Mouse (Mus musculus): Measurements from ENCODE around the gene Irx1. TPM values are rescaled to one million over a fixed set of nuclear protein-coding genes. Genes with fewer than 3 reads are reported as not detected.

Gene Irx1
- polyA plus RNA-seq (2012; rRNA removed) = 1.9 TPM in 1 of 2 replicates, not detected in the other

- Histone ChIP-seq H3K4me1 (ENCODE audit: control insufficient read depth, insufficient read depth, low read length) (peaks cover 5% of the 10 kb centered on the region), H3K4me3 (ENCODE audit: control insufficient read depth, low read depth, low read length) (no peak within 1 kb of the TSS), H3K36me3 (ENCODE audit: control insufficient read depth, insufficient read depth, low read length) (no peaks in the 10 kb centered on the region), H3K27me3 (ENCODE audit: control insufficient read depth, insufficient read depth, low read length) (peaks cover 4% of the 10 kb centered on the region), H3K27ac (ENCODE audit: control insufficient read depth, insufficient read depth, low read depth, low read length) (no peak within 1 kb of the TSS)
- TF ChIP-seq POLR2A (IDR thresholded peaks at IDR 0.05; ENCODE audit: control insufficient read depth, low read depth, low read length) = no peak
- TF ChIP-seq CTCF (IDR thresholded peaks at IDR 0.05; ENCODE audit: control insufficient read depth, insufficient read depth, insufficient replicate concordance, low read depth, low read length) = no peak
These were observed at the start of gene Irx1 for GRCm38 (mm10) chr13:71963356-71964351. Gene Irx1, minus strand, starts transcription at chr13:71963723.

GRCm38 (mm10) chr13:71979932-71980655 is 16.6 kb upstream of the Irx1 start:
- Histone ChIP-seq H3K27ac (ENCODE audit: control insufficient read depth, insufficient read depth, low read depth, low read length) (no peak overlapping the region), H3K36me3 (ENCODE audit: control insufficient read depth, insufficient read depth, low read length) (no peaks in the 10 kb centered on the region), H3K4me1 (ENCODE audit: control insufficient read depth, insufficient read depth, low read length) (no peaks in the 10 kb centered on the region), H3K27me3 (ENCODE audit: control insufficient read depth, insufficient read depth, low read length) (no peaks in the 10 kb centered on the region), H3K4me3 (ENCODE audit: control insufficient read depth, low read depth, low read length) (no peak overlapping the region)
- TF ChIP-seq CTCF (IDR thresholded peaks at IDR 0.05; ENCODE audit: control insufficient read depth, insufficient read depth, insufficient replicate concordance, low read depth, low read length) = no peak
- TF ChIP-seq POLR2A (IDR thresholded peaks at IDR 0.05; ENCODE audit: control insufficient read depth, low read depth, low read length) = no peak

GRCm38 (mm10) chr13:71975753-71976152 is 12.2 kb upstream of the Irx1 start:
- TF ChIP-seq CTCF (IDR thresholded peaks at IDR 0.05; ENCODE audit: control insufficient read depth, insufficient read depth, insufficient replicate concordance, low read depth, low read length) (no peak), POLR2A (IDR thresholded peaks at IDR 0.05; ENCODE audit: control insufficient read depth, low read depth, low read length) (no peak)
- Histone ChIP-seq H3K4me1 (ENCODE audit: control insufficient read depth, insufficient read depth, low read length) (no peaks in the 10 kb centered on the region), H3K4me3 (ENCODE audit: control insufficient read depth, low read depth, low read length) (no peak overlapping the region), H3K36me3 (ENCODE audit: control insufficient read depth, insufficient read depth, low read length) (no peaks in the 10 kb centered on the region), H3K27ac (ENCODE audit: control insufficient read depth, insufficient read depth, low read depth, low read length) (no peak overlapping the region), H3K27me3 (ENCODE audit: control insufficient read depth, insufficient read depth, low read length) (no peaks in the 10 kb centered on the region)

- Histone ChIP-seq H3K4me3 (ENCODE audit: control insufficient read depth, low read depth, low read length) (no peak overlapping the region), H3K27ac (ENCODE audit: control insufficient read depth, insufficient read depth, low read depth, low read length) (no peak overlapping the region), H3K27me3 (ENCODE audit: control insufficient read depth, insufficient read depth, low read length) (no peaks in the 10 kb centered on the region; the same call in none of the 2 replicates), H3K4me1 (ENCODE audit: control insufficient read depth, insufficient read depth, low read length) (no peaks in the 10 kb centered on the region), H3K36me3 (ENCODE audit: control insufficient read depth, insufficient read depth, low read length) (no peaks in the 10 kb centered on the region)
- TF ChIP-seq POLR2A (IDR thresholded peaks at IDR 0.05; ENCODE audit: control insufficient read depth, low read depth, low read length) (no peak), CTCF (IDR thresholded peaks at IDR 0.05; ENCODE audit: control insufficient read depth, insufficient read depth, insufficient replicate concordance, low read depth, low read length) (no peak)
These were observed 4.8 kb upstream of the Irx1 start for GRCm38 (mm10) chr13:71968286-71968685.

GRCm38 (mm10) chr13:71967341-71968250 is 4.1 kb upstream of the Irx1 start:
- TF ChIP-seq POLR2A (IDR thresholded peaks at IDR 0.05; ENCODE audit: control insufficient read depth, low read depth, low read length) (no peak), CTCF (IDR thresholded peaks at IDR 0.05; ENCODE audit: control insufficient read depth, insufficient read depth, insufficient replicate concordance, low read depth, low read length) (no peak)
- H3K4me1 ChIP-seq (ENCODE audit: control insufficient read depth, insufficient read depth, low read length) = peaks cover 3% of the 10 kb centered on the region; the same call in 1 of the 2 replicates
- H3K36me3 ChIP-seq (ENCODE audit: control insufficient read depth, insufficient read depth, low read length) = no peaks in the 10 kb centered on the region
- no peaks in the 10 kb centered on the region; the same call in none of the 2 replicates for H3K27me3 ChIP-seq (ENCODE audit: control insufficient read depth, insufficient read depth, low read length)
- no peak overlapping the region for H3K4me3 ChIP-seq (ENCODE audit: control insufficient read depth, low read depth, low read length)
- no peak overlapping the region for H3K27ac ChIP-seq (ENCODE audit: control insufficient read depth, insufficient read depth, low read depth, low read length)

GRCm38 (mm10) chr13:71966631-71967030 is 3.1 kb upstream of the Irx1 start:
- Histone ChIP-seq H3K4me3 (ENCODE audit: control insufficient read depth, low read depth, low read length) (no peak overlapping the region), H3K36me3 (ENCODE audit: control insufficient read depth, insufficient read depth, low read length) (no peaks in the 10 kb centered on the region), H3K4me1 (ENCODE audit: control insufficient read depth, insufficient read depth, low read length) (peaks cover 3% of the 10 kb centered on the region; the same call in 1 of the 2 replicates), H3K27ac (ENCODE audit: control insufficient read depth, insufficient read depth, low read depth, low read length) (no peak overlapping the region), H3K27me3 (ENCODE audit: control insufficient read depth, insufficient read depth, low read length) (peaks cover 4% of the 10 kb centered on the region)
- no peak for TF ChIP-seq CTCF (IDR thresholded peaks at IDR 0.05; ENCODE audit: control insufficient read depth, insufficient read depth, insufficient replicate concordance, low read depth, low read length)
- TF ChIP-seq POLR2A (IDR thresholded peaks at IDR 0.05; ENCODE audit: control insufficient read depth, low read depth, low read length) = no peak
